Mouse (Mus musculus) adrenal gland, postnatal 25 days (tissue): Measurements from ENCODE around the gene Nucb1. TPM values are rescaled to one million over a fixed set of nuclear protein-coding genes. Genes with fewer than 3 reads are reported as not detected.

ENCODE experiments used
- microRNA-seq, 2 experiments: library from miRNA; unstranded; fragments of <30 nt; microRNA quantifications; one replicate each; pipeline ENCODE4 v1.2.0; 2021
- total RNA-seq: library from RNA; stranded (reverse); gene quantifications from 2 replicates; pipeline ENCODE4 v1.2.3, GENCODE M21; 2021

The Nucb1 gene
- total RNA-seq, 1 experiment from 2014 or later, result 264 TPM

Small RNA genes within 50 kb of the gene (microRNA-seq; reads per million reads assigned to microRNA genes)
- 2.1 to 6.2 reads per million in 2 experiments for gene Gm22133

Other genes with a start within 250 kb of the Nucb1 start
- gene Slc6a21, start 232.9 kb downstream of the Nucb1 start, total RNA-seq, result not detected in 2 replicates
- gene Trpm4, start 176.6 kb downstream of the Nucb1 start, total RNA-seq, result 9.3 and 14.2 TPM in 2 replicates
- gene Hrc, start 175.1 kb downstream of the Nucb1 start, total RNA-seq, result 0.18 TPM in 1 of 2 replicates, not detected in the other
- gene Ppfia3, start 143.4 kb downstream of the Nucb1 start, total RNA-seq, result 1.9 and 2.9 TPM in 2 replicates
- 8.7 TPM in 1 of 2 replicates, not detected in the other for gene Lin7b, start 139.8 kb downstream of the Nucb1 start, total RNA-seq
- 361 and 425 TPM in 2 replicates for gene Snrnp70, start 114.7 kb downstream of the Nucb1 start, total RNA-seq
- not detected in 2 replicates for gene Kcna7, start 104.8 kb downstream of the Nucb1 start, total RNA-seq
- not detected in 2 replicates for gene Ntf5, start 96.7 kb downstream of the Nucb1 start, total RNA-seq
- not detected in 2 replicates for gene Lhb, start 89.6 kb downstream of the Nucb1 start, total RNA-seq
- 39.4 and 44.2 TPM in 2 replicates for gene Gys1, start 75.6 kb downstream of the Nucb1 start, total RNA-seq
- 50.7 and 51.6 TPM in 2 replicates for gene Ruvbl2, start 72.3 kb downstream of the Nucb1 start, total RNA-seq
- gene Ftl1, start 50.5 kb downstream of the Nucb1 start, total RNA-seq, result 786 and 951 TPM in 2 replicates
- gene Bax, start 43.5 kb downstream of the Nucb1 start, total RNA-seq, result 61.4 and 68.8 TPM in 2 replicates
- 0.46 and 0.67 TPM in 2 replicates for gene Tulp2, start 28.5 kb downstream of the Nucb1 start, total RNA-seq
- gene Gm45808, start 23.6 kb downstream of the Nucb1 start, total RNA-seq, result 21.0 and 40.1 TPM in 2 replicates
- gene Dhdh, start 21.6 kb downstream of the Nucb1 start, total RNA-seq, result 62.3 and 75.5 TPM in 2 replicates
- 28.0 and 29.6 TPM in 2 replicates for gene Ppp1r15a, start 15.9 kb upstream of the Nucb1 start, total RNA-seq
- 3.2 and 3.3 TPM in 2 replicates for gene Plekha4, start 15.9 kb upstream of the Nucb1 start, total RNA-seq
- 0.95 and 1.0 TPM in 2 replicates for gene Hsd17b14, start 44.5 kb upstream of the Nucb1 start, total RNA-seq
- gene Bcat2, start 59.7 kb upstream of the Nucb1 start, total RNA-seq, result 218 and 244 TPM in 2 replicates
- not detected in 2 replicates for gene Fgf21, start 105.1 kb upstream of the Nucb1 start, total RNA-seq
- not detected in 2 replicates for gene Fut1, start 106.9 kb upstream of the Nucb1 start, total RNA-seq
- 0.36 TPM in 1 of 2 replicates, not detected in the other for gene Izumo1, start 111.4 kb upstream of the Nucb1 start, total RNA-seq
- gene Rasip1, start 117.1 kb upstream of the Nucb1 start, total RNA-seq, result 21.3 and 23.3 TPM in 2 replicates
- 3.5 and 4.3 TPM in 2 replicates for gene Mamstr, start 129.6 kb upstream of the Nucb1 start, total RNA-seq
- gene Fut2, start 156.0 kb upstream of the Nucb1 start, total RNA-seq, result not detected in 2 replicates
- gene Ntn5, start 173.6 kb upstream of the Nucb1 start, total RNA-seq, result not detected in 2 replicates
- gene Sec1, start 184.0 kb upstream of the Nucb1 start, total RNA-seq, result 0.39 TPM in 1 of 2 replicates, not detected in the other
- gene Car11, start 189.4 kb upstream of the Nucb1 start, total RNA-seq, result 15.7 and 15.8 TPM in 2 replicates
- 282 and 444 TPM in 2 replicates for gene Dbp, start 194.7 kb upstream of the Nucb1 start, total RNA-seq
- gene Rpl18, start 205.1 kb upstream of the Nucb1 start, total RNA-seq, result 964 and 1,249 TPM in 2 replicates
- gene Sphk2, start 207.6 kb upstream of the Nucb1 start, total RNA-seq, result 38.2 and 42.0 TPM in 2 replicates
- gene Fam83e, start 210.8 kb upstream of the Nucb1 start, total RNA-seq, result 0.30 and 0.76 TPM in 2 replicates
- not detected in 2 replicates for gene Spaca4, start 215.4 kb upstream of the Nucb1 start, total RNA-seq